Mouse (Mus musculus) thymus, adult 2 months (tissue): ENCODE results near the gene Astn1.

Experiments used
- CTCF ChIP-seq: fragments of 200-500 bp; IDR thresholded peaks from 2 replicates; pipeline ENCODE4 v1.5.1; 2012; ENCODE audit warnings: mild to moderate bottlenecking, control low read depth, low read length, moderate library complexity, borderline replicate concordance; ENCODE audit not compliant: control insufficient read depth, poor library complexity, insufficient read depth; ENCODE audit errors: extremely low read depth
- POLR2A ChIP-seq: fragments of 200-500 bp; IDR thresholded peaks from 2 replicates; pipeline ENCODE4 v1.6.1; 2012; ENCODE audit warnings: mild to moderate bottlenecking, low read length, control low read depth, moderate library complexity; ENCODE audit not compliant: control insufficient read depth, poor library complexity, insufficient read depth; ENCODE audit errors: extremely low read depth

DNA sequence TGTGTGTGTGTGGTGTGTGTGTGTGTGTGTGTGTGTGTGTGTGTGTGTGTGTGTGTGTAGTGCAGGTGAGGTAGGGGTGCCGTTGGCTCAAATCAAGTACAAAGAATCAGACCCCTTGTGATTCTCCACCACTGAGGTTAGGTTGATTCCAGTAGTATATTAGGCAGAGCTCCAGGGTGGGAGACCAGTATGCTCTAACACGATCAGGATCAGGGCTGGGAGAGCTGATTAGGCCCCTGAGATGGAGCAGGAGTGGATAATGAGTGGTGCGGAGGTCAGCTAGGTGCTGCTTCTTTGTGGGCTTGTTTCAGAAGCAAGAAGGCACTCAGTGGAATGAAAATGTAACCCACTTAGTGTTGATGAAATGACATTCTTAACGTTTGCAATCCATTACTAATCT, 28.6 kb downstream of the Astn1 start:
- TF ChIP-seq CTCF (no peak), POLR2A (no peak)
